Mouse (Mus musculus): ENCODE measurements around the gene Stxbp3. TPM values are rescaled to one million over a fixed set of nuclear protein-coding genes. Genes with fewer than 3 reads are reported as not detected.
"Not testable (repeated sequence)": the region's sequence is repeated elsewhere in the genome, so short reads cannot be mapped to it uniquely, and the experiment has no call there.

The Stxbp3 gene
- total RNA-seq, 2 experiments from 2014 or later, result 22.4 to 23.7 TPM

- DNase-seq (ENCODE audit: low spot score in 2 of 2), result no peak
- intact Hi-C loops (cut with DNase I), result loop anchor here (5.0 kb wide), 1 partner anchor 54 kb away; the partner anchor contains the start of gene Prpf38b
Observed at GRCm38 (mm10) chr3:108858231-108858770, 18.0 kb upstream of the Stxbp3 start.

DNA sequence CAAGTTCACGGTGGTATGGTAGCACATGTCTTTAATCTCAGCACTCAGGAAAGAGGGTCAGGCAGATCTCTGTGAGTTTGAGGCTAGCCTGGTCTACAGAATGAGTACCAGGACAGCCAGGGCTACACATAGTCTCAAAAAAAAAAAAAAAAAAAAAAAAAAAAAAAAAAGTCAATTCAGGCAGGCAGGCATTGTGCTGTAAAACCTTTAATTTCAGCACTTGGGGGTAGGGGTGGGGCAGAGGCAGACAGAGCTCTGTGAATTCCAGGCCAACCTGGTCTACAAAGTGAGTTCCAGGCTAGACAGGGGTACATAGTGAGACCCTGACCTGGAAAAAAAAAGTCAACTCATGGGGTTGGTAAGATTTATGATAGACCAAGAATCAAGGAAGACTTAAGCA lies 17.4 kb upstream of the Stxbp3 start:
- intact Hi-C loops (cut with DNase I), result loop anchor here (5.0 kb wide), 1 partner anchor 55 kb away; the partner anchor contains the start of gene Prpf38b
- DNase-seq (ENCODE audit: low spot score in 2 of 2), result no peak

- intact Hi-C loops (cut with DNase I), result loop anchor here (5.0 kb wide), 1 partner anchor 55 kb away; the partner anchor contains the start of gene Prpf38b
- DNase-seq (ENCODE audit: low spot score in 2 of 2), result no peak
Observed at GRCm38 (mm10) chr3:108857124-108857470, 16.8 kb upstream of the Stxbp3 start.

DNA sequence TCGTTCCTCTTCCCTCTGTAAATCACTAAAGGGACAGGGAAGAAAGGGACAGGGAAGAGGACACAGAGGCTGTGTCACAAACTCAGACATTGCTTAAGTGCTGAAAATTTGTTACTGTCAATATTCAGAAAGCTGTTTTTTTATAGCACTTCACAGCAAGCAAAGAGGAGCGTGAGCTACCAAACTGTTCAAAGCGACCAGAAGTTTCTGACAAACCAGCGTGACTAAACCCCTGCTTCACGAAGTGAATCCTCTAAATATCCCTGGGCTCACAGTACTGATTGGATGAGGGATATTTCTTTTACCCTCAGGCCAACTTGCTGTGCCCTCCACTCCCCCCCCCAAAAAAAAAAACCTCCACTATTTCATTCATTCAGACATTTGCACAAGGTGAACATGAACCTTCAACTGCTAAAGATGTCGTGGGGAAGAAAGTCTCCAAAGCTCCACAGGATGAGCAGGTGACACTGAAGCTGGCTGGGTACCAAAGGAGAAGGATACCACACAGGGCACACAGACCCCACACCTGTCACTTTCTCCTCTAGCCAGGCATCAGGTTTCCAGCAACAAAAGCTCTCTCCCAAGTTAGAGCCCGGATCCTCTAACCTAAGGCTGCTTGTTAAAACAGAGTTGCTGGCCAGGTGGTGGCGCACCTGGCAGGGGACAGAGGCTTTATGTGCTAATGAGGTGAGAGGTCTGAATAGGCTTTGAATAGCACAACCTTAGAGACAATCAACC lies 16.2 kb upstream of the Stxbp3 start:
- no peak for DNase-seq (ENCODE audit: low spot score in 2 of 2)
- intact Hi-C loops (cut with DNase I), result loop anchor here (5.0 kb wide), 1 partner anchor 56 kb away; the partner anchor contains the start of gene Prpf38b

DNA sequence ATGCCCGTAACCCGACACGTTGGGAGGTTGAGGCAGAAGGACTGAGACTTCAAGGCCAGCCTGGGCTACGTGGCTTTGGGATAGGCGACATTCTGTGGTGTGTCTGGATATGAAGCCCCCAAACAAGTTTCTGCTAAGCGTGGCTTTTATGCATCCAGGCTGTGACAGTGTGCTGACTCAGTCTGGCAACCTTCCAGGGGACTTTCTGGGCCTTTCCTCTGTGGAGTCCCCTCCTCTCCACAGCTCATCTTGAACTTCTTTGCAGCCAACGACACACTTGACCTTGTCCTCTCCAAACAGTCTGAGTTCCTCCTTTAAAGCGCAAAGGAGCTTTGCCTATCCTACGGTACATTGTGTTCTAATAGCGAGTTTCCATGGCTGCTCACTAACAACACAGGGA lies 15.5 kb upstream of the Stxbp3 start:
- no peak for DNase-seq (ENCODE audit: low spot score in 2 of 2)
- intact Hi-C loops (cut with DNase I), result loop anchor here (5.0 kb wide), 1 partner anchor 56 kb away; the partner anchor contains the start of gene Prpf38b

DNA sequence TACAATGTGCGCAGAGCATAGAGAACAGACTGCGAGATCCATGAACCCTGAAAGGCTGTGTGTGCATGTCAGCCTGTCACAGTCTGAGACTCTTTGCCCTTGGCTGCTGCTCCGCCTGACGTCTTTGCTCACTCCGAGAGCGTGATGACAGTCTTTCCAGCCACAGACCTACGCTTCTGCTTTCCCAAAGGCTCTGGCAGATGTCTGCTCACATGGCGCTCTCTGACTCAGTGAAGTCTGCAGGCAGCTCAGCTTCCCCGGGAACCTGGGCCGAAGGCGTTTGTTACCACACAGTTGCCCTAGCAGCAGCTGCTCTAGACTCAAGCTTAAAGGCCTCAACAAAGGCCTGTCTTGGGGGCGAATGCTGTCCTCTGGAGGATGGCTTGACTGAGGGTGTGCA lies 15.0 kb upstream of the Stxbp3 start:
- DNase-seq (ENCODE audit: low spot score in 2 of 2), result peak; percentile 83 to 86
- intact Hi-C loops (cut with DNase I), result loop anchor here (5.0 kb wide), 1 partner anchor 57 kb away; the partner anchor contains the start of gene Prpf38b

DNA sequence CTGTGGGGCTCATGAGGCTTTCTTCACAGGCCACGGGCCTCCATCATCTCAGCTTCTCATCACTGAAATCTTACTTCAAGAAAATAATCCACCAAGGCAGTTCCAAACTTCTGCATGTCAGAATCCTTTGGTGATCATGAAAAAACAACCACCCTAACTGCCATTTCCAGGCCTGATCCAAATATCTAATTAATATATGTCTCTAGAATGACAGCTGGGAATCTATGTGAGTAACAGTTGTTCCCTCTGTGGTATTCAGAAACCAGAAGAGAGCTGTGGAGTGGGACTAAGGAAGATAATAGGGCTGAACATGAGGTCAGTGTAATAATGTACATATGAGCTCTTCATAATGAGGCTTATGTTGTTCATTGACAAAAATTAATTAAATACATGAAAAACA lies 12.9 kb upstream of the Stxbp3 start:
- no peak for DNase-seq (ENCODE audit: low spot score in 2 of 2)
- intact Hi-C loops (cut with DNase I), result no loop called here

- DNase-seq (ENCODE audit: low spot score in 2 of 2), result no peak
- intact Hi-C loops (cut with DNase I), result no loop called here
Observed at GRCm38 (mm10) chr3:108851996-108852697, 11.8 kb upstream of the Stxbp3 start.

- intact Hi-C loops (cut with DNase I), result no loop called here
- DNase-seq (ENCODE audit: low spot score in 2 of 2), result no peak
Observed at GRCm38 (mm10) chr3:108851554-108851953, 11.2 kb upstream of the Stxbp3 start.

DNA sequence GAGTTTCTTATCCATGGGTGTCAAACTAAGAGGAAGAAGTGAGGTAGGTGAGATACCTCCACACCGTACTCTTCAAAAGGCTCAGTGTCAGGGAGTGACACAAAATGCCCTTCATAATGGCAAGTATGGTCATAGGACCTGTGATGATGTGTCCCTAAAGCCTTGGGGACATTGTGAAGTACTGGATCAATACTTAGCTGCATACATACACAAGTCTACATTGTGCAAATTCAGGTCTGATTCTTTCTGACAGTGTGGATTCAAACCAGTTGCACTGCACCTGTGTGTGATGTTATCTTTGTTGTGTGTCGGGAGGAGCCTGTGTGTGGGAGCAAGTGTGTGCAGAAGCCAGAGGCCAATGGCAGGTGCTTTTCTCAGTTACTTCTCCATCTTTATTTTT lies 10.7 kb upstream of the Stxbp3 start:
- intact Hi-C loops (cut with DNase I), result no loop called here

GRCm38 (mm10) chr3:108850506-108850905 lies 10.2 kb upstream of the Stxbp3 start:
- intact Hi-C loops (cut with DNase I), result no loop called here

More for the DNA sequence above, 10.7 kb upstream of the Stxbp3 start:
- no peak for DNase-seq (ENCODE audit: low spot score in 2 of 2)

GRCm38 (mm10) chr3:108846616-108847015 lies 6.3 kb upstream of the Stxbp3 start:
- no peak for DNase-seq (ENCODE audit: low spot score in 2 of 2)
- intact Hi-C loops (cut with DNase I), result no loop called here

More at GRCm38 (mm10) chr3:108850506-108850905, 10.2 kb upstream of the Stxbp3 start:
- DNase-seq (ENCODE audit: low spot score in 2 of 2), result no peak

- intact Hi-C loops (cut with DNase I), result no loop called here
- DNase-seq (ENCODE audit: low spot score in 2 of 2), result no peak
Observed at GRCm38 (mm10) chr3:108844521-108844920, 4.2 kb upstream of the Stxbp3 start.

- DNase-seq (ENCODE audit: low spot score in 2 of 2), result no peak
- intact Hi-C loops (cut with DNase I), result no loop called here
Observed at GRCm38 (mm10) chr3:108844026-108844425, 3.7 kb upstream of the Stxbp3 start.

DNA sequence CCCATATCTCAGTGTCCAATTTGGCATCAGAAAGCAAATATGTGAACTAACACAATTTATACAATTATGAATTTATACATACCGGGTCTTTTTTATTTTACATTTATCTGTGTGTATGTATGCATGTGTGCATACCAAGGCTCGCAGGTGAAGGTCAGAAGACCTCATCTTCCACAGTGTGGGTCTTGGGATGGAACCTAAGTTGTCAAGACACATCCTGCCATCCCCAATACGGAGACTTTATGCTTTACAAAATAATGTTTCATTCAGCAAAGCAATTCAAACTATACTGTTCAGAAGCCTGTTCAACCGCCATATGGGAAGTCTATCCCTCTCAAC lies 359 bp upstream of the Stxbp3 start:
- DNase-seq (ENCODE audit: low spot score in 2 of 2), result no peak
- intact Hi-C loops (cut with DNase I), result loop anchor here (1.0 kb wide), 1 partner anchor 71 kb away; the partner anchor contains the start of gene Prpf38b

GRCm38 (mm10) chr3:108839647-108839999 lies 703 bp downstream of the Stxbp3 start:
- DNase-seq (ENCODE audit: low spot score in 2 of 2), result no peak
- intact Hi-C loops (cut with DNase I), result no loop called here

- no peak for DNase-seq (ENCODE audit: low spot score in 2 of 2)
- intact Hi-C loops (cut with DNase I), result no loop called here
Observed at GRCm38 (mm10) chr3:108838980-108839379, 1.3 kb downstream of the Stxbp3 start.

- intact Hi-C loops (cut with DNase I), result no loop called here
- DNase-seq (ENCODE audit: low spot score in 2 of 2), result no peak
Observed at GRCm38 (mm10) chr3:108836931-108837330, 3.4 kb downstream of the Stxbp3 start.

- DNase-seq (ENCODE audit: low spot score in 2 of 2); intact Hi-C loops (cut with DNase I): not testable (repeated sequence)
Observed at GRCm38 (mm10) chr3:108833717-108834116, 6.6 kb downstream of the Stxbp3 start.

DNA sequence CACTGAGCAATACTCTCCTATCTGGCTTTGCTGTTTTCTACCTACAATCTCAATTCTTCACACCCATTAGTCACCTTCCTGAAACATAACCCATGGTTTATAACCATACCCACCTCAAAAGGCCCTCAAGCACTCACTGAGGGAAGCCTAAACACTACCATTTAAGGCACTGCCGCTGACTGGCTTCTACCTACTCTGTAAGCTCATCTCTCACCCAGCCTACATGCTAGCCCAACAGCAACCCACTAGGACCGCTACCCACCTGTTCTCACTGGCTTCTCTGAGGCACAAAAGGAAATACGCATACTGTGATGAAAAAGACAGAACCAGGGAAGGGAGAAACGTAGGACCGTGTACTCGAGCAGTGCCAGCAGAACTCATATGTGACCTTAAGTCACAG lies 8.6 kb downstream of the Stxbp3 start:
- intact Hi-C loops (cut with DNase I), result no loop called here

DNA sequence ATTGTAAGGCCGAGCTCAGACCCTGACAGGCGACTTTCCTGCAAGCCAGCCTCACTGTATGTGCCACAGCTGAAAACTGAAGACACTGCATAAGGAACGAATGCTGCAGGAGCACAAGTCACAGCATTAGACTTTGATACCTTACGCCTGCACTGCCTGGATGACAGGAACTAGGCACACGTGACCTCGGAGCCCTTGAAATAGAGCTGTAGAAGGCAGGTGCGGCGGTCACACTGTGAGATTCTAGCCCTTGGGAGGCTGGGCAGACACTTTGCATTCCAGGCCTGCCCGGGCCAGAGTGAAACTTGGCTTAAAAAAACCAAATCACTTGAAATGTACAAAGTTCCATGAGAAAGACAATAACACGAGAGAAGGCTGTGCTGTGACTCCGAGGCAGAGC lies 9.8 kb downstream of the Stxbp3 start:
- DNase-seq (ENCODE audit: low spot score in 2 of 2), result no peak

More for the DNA sequence above, 8.6 kb downstream of the Stxbp3 start:
- DNase-seq (ENCODE audit: low spot score in 2 of 2), result no peak

More for the DNA sequence above, 9.8 kb downstream of the Stxbp3 start:
- intact Hi-C loops (cut with DNase I), result no loop called here

All from left cerebral cortex, postnatal 36 days (tissue).